Mouse (Mus musculus) kidney, adult 2 months (tissue): ENCODE measurements around the gene Higd2a.

ENCODE experiments used
- CTCF ChIP-seq: fragments of 200-500 bp; conservative IDR thresholded peaks from 2 replicates; pipeline ENCODE4 v1.5.1; 2011; ENCODE audit warnings: low read depth, mild to moderate bottlenecking, control low read depth, low read length, moderate library complexity, mixed read lengths; ENCODE audit not compliant: insufficient read depth, insufficient read length
- POLR2A ChIP-seq: fragments of 200-500 bp; IDR thresholded peaks from one replicate; pipeline ENCODE4 v1.6.1; 2011; ENCODE audit warnings: low read depth, low read length, control low read depth

- no peak for TF ChIP-seq POLR2A
- no peak for TF ChIP-seq CTCF
Observed at GRCm38 (mm10) chr13:54604221-54604620, 14.2 kb downstream of the Higd2a start.
